Mouse (Mus musculus): ENCODE measurements at regions not wholly inside any gene's neighbourhood (a gene's known extent, or its start where the extent isn't known, plus 50 kb on each side); places are given as distances from the start of the nearest gene placed in this dataset.

- ATAC-seq (ENCODE audit: insufficient read depth, low FRiP score, low TSS enrichment), result peak; percentile 53; the same call in 1 of the 2 replicates
- H3K27ac ChIP-seq (ENCODE audit: low read depth, low read length), result no peak overlapping the region
Measured at GRCm38 (mm10) chr10:45800070-45800851, 222.6 kb downstream of the Hace1 start.

GRCm38 (mm10) chr10:45801463-45801862, 223.8 kb downstream of the Hace1 start:
- H3K4me2 ChIP-seq (ENCODE audit: low read depth), result no peak overlapping the region
- H3K4me1 ChIP-seq (ENCODE audit: control insufficient read depth, insufficient read depth, low read length), result no peaks in the 10 kb centered on the region
- H3K9me3 ChIP-seq (ENCODE audit: control insufficient read depth, low read length), result no peaks in the 10 kb centered on the region
- H3K36me3 ChIP-seq (ENCODE audit: control insufficient read depth, insufficient read depth, low read length), result no peaks in the 10 kb centered on the region
- ATAC-seq (ENCODE audit: insufficient read depth, low FRiP score, low TSS enrichment) (no peak), DNase-seq (ENCODE audit: low spot score) (no peak)
- H3K9ac ChIP-seq (ENCODE audit: low read length), result no peak overlapping the region
- WGBS, result 67% methylated on average over 1 of the region's 1 CpGs
- H3K4me3 ChIP-seq (ENCODE audit: low read depth, low read length), result no peak overlapping the region
- H3K27ac ChIP-seq (ENCODE audit: low read depth, low read length), result no peak overlapping the region
- no peaks in the 10 kb centered on the region for H3K27me3 ChIP-seq (ENCODE audit: control insufficient read depth, insufficient read depth, low read length)

More at GRCm38 (mm10) chr10:45800070-45800851, 222.6 kb downstream of the Hace1 start:
- Histone ChIP-seq H3K4me1 (ENCODE audit: control insufficient read depth, insufficient read depth, low read length) (no peaks in the 10 kb centered on the region), H3K27me3 (ENCODE audit: control insufficient read depth, insufficient read depth, low read length) (no peaks in the 10 kb centered on the region), H3K4me2 (ENCODE audit: low read depth) (no peak overlapping the region), H3K4me3 (ENCODE audit: low read depth, low read length) (no peak overlapping the region), H3K36me3 (ENCODE audit: control insufficient read depth, insufficient read depth, low read length) (no peaks in the 10 kb centered on the region), H3K9me3 (ENCODE audit: control insufficient read depth, low read length) (no peaks in the 10 kb centered on the region), H3K9ac (ENCODE audit: low read length) (no peak overlapping the region)
- 56% methylated on average over 12 of the region's 12 CpGs for WGBS
- DNase-seq (ENCODE audit: low spot score), result peak; percentile 71

DNA sequence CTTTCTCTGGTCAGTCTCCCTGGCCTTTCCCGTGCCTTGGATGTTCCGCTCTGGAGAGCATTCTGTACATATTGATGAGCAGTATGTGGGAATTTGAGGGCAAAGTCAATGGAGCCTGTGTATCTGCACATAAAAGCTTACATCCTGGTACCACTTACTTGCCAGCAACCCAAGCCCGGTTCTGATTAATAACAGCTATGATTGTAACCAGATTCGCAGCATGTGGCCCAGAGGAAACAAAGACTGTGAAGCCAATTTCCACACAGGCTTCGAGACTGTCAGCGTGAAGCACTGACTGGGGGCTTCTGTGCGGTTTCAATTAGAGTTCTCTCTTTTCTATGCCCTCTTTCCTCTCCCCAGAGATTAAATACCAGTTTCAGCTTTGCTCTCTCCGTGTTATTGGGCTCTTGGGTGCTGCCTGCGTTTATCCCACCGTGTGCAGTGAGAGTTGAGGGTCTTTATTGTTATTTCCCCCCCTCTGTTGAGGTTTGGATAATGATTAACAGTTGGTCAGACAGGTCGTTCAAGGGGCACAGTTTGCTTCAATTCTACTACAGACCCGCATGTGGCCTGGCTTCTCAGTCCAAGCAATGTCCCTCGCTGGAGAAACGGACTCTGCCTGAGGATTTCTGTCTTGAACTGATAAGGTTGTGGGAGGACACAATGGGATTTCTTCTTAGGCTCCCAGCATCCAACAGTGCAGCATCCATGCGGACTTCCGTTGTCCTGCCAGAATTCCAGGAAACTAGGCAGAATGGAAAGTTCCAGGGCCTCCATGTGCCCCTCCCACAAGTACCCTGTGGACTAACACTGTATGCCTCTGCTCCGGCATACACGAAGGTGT, 229.6 kb downstream of the Hace1 start:
- Histone ChIP-seq H3K9me3 (ENCODE audit: control insufficient read depth, low read length) (no peaks in the 10 kb centered on the region), H3K4me3 (ENCODE audit: low read depth, low read length) (no peak overlapping the region), H3K36me3 (ENCODE audit: control insufficient read depth, insufficient read depth, low read length) (no peaks in the 10 kb centered on the region), H3K4me2 (ENCODE audit: low read depth) (no peak overlapping the region), H3K9ac (ENCODE audit: low read length) (no peak overlapping the region), H3K4me1 (ENCODE audit: control insufficient read depth, insufficient read depth, low read length) (no peaks in the 10 kb centered on the region), H3K27me3 (ENCODE audit: control insufficient read depth, insufficient read depth, low read length) (no peaks in the 10 kb centered on the region), H3K27ac (ENCODE audit: low read depth, low read length) (no peak overlapping the region)
- peak; percentile 40 for DNase-seq (ENCODE audit: low spot score)
- WGBS, result 25% methylated on average over 18 of the region's 18 CpGs
- peak; percentile 51; the same call in 1 of the 2 replicates for ATAC-seq (ENCODE audit: insufficient read depth, low FRiP score, low TSS enrichment)

DNA sequence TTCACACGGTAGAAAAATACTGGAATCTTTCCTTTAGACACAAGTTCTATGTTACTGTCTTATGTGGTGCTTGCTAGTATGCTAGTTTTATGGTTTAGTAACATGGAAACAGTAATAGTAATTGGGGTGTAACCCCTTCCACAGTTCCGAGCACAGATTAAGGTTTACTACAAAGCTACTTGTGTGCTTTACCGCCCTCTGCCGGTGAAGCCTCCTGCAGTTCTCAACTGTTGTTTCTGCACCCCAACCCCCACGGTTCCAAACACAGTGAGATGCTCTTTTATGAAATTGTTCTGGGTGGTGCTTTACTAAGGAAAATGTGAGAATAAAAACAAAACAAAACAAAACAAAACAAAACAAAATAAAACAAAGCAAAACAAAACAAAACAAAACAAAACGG, 234.3 kb downstream of the Hace1 start:
- DNase-seq (ENCODE audit: low spot score) (no peak), ATAC-seq (ENCODE audit: insufficient read depth, low FRiP score, low TSS enrichment) (no peak)
- no peaks in the 10 kb centered on the region for H3K9me3 ChIP-seq (ENCODE audit: control insufficient read depth, low read length)
- 51% methylated on average over 6 of the region's 6 CpGs for WGBS
- H3K4me1 ChIP-seq (ENCODE audit: control insufficient read depth, insufficient read depth, low read length), result no peaks in the 10 kb centered on the region
- no peak overlapping the region for H3K27ac ChIP-seq (ENCODE audit: low read depth, low read length)
- H3K9ac ChIP-seq (ENCODE audit: low read length), result no peak overlapping the region
- no peaks in the 10 kb centered on the region for H3K27me3 ChIP-seq (ENCODE audit: control insufficient read depth, insufficient read depth, low read length)
- H3K4me2 ChIP-seq (ENCODE audit: low read depth), result no peak overlapping the region
- H3K4me3 ChIP-seq (ENCODE audit: low read depth, low read length), result no peak overlapping the region
- H3K36me3 ChIP-seq (ENCODE audit: control insufficient read depth, insufficient read depth, low read length), result no peaks in the 10 kb centered on the region

- DNase-seq (ENCODE audit: low spot score) (no peak), ATAC-seq (ENCODE audit: insufficient read depth, low FRiP score, low TSS enrichment) (no peak)
- Histone ChIP-seq H3K9me3 (ENCODE audit: control insufficient read depth, low read length) (no peaks in the 10 kb centered on the region), H3K4me3 (ENCODE audit: low read depth, low read length) (no peak overlapping the region), H3K27ac (ENCODE audit: low read depth, low read length) (no peak overlapping the region), H3K9ac (ENCODE audit: low read length) (no peak overlapping the region), H3K36me3 (ENCODE audit: control insufficient read depth, insufficient read depth, low read length) (no peaks in the 10 kb centered on the region), H3K4me1 (ENCODE audit: control insufficient read depth, insufficient read depth, low read length) (no peaks in the 10 kb centered on the region), H3K4me2 (ENCODE audit: low read depth) (no peak overlapping the region), H3K27me3 (ENCODE audit: control insufficient read depth, insufficient read depth, low read length) (no peaks in the 10 kb centered on the region)
- 72% methylated on average over 2 of the region's 2 CpGs for whole genome bisulfite sequencing
Measured at GRCm38 (mm10) chr10:45813804-45814203, 236.2 kb downstream of the Hace1 start.

DNA sequence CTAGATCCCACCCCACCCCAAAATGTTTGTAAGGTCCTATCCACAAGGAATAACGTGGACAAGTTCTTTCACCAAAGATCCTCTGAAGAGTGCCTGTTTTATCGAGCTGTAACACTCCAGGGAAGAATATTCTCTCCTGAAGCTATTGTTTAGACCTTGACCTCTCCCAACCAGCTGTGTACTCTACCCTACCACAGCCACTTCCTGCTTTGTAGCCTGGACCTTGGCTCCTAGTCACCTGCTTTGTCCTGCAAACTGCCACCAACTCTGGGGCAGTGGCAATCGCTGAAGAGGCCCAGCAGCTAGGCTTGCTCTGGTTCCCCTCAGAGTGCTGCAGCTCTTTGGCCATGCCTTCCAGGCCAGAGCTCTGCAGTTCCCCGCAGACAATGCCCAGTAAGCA, 239.1 kb downstream of the Hace1 start:
- 86% methylated on average over 4 of the region's 4 CpGs for WGBS
- H3K4me1 ChIP-seq (ENCODE audit: control insufficient read depth, insufficient read depth, low read length), result no peaks in the 10 kb centered on the region
- H3K9me3 ChIP-seq (ENCODE audit: control insufficient read depth, low read length), result no peaks in the 10 kb centered on the region
- H3K4me2 ChIP-seq (ENCODE audit: low read depth), result no peak overlapping the region
- ATAC-seq (ENCODE audit: insufficient read depth, low FRiP score, low TSS enrichment), result no peak
- H3K27ac ChIP-seq (ENCODE audit: low read depth, low read length), result no peak overlapping the region
- no peaks in the 10 kb centered on the region for H3K36me3 ChIP-seq (ENCODE audit: control insufficient read depth, insufficient read depth, low read length)
- DNase-seq (ENCODE audit: low spot score), result no peak
- H3K9ac ChIP-seq (ENCODE audit: low read length), result no peak overlapping the region
- H3K27me3 ChIP-seq (ENCODE audit: control insufficient read depth, insufficient read depth, low read length), result no peaks in the 10 kb centered on the region
- no peak overlapping the region for H3K4me3 ChIP-seq (ENCODE audit: low read depth, low read length)

GRCm38 (mm10) chr10:45820986-45821655, 243.5 kb downstream of the Hace1 start:
- no peak overlapping the region for H3K4me3 ChIP-seq (ENCODE audit: low read depth, low read length)
- no peaks in the 10 kb centered on the region for H3K4me1 ChIP-seq (ENCODE audit: control insufficient read depth, insufficient read depth, low read length)
- H3K27ac ChIP-seq (ENCODE audit: low read depth, low read length), result no peak overlapping the region
- ATAC-seq (ENCODE audit: insufficient read depth, low FRiP score, low TSS enrichment), result no peak
- H3K9ac ChIP-seq (ENCODE audit: low read length), result no peak overlapping the region
- no peaks in the 10 kb centered on the region for H3K27me3 ChIP-seq (ENCODE audit: control insufficient read depth, insufficient read depth, low read length)
- no peak overlapping the region for H3K4me2 ChIP-seq (ENCODE audit: low read depth)
- WGBS, result 72% methylated on average over 8 of the region's 8 CpGs
- DNase-seq (ENCODE audit: low spot score), result no peak
- no peaks in the 10 kb centered on the region for H3K9me3 ChIP-seq (ENCODE audit: control insufficient read depth, low read length)
- H3K36me3 ChIP-seq (ENCODE audit: control insufficient read depth, insufficient read depth, low read length), result no peaks in the 10 kb centered on the region

GRCm38 (mm10) chr10:45822251-45822650, 244.6 kb downstream of the Hace1 start:
- no peak overlapping the region for H3K4me3 ChIP-seq (ENCODE audit: low read depth, low read length)
- H3K36me3 ChIP-seq (ENCODE audit: control insufficient read depth, insufficient read depth, low read length), result no peaks in the 10 kb centered on the region
- no peaks in the 10 kb centered on the region for H3K27me3 ChIP-seq (ENCODE audit: control insufficient read depth, insufficient read depth, low read length)
- no peak for ATAC-seq (ENCODE audit: insufficient read depth, low FRiP score, low TSS enrichment)
- H3K4me2 ChIP-seq (ENCODE audit: low read depth), result no peak overlapping the region
- H3K27ac ChIP-seq (ENCODE audit: low read depth, low read length), result no peak overlapping the region
- WGBS, result 97% methylated on average over 1 of the region's 1 CpGs
- no peaks in the 10 kb centered on the region for H3K9me3 ChIP-seq (ENCODE audit: control insufficient read depth, low read length)
- H3K4me1 ChIP-seq (ENCODE audit: control insufficient read depth, insufficient read depth, low read length), result no peaks in the 10 kb centered on the region
- no peak for DNase-seq (ENCODE audit: low spot score)
- H3K9ac ChIP-seq (ENCODE audit: low read length), result no peak overlapping the region
